Mouse (Mus musculus) megakaryocyte, adult 5-6 weeks (primary cell): Measurements from ENCODE around the gene Grwd1. TPM values are rescaled to one million over a fixed set of nuclear protein-coding genes. Genes with fewer than 3 reads are reported as not detected.

Source experiments
- ATAC-seq: 2 replicates; pipeline ENCODE4 v1.8.0; 2016; ENCODE audit warnings: mild to moderate bottlenecking, inconsistent platforms; ENCODE audit not compliant: poor library complexity, severe bottlenecking
- total RNA-seq, 2 experiments: library from RNA; stranded (forward) in 1 of 2; stranded (reverse) in 1 of 2; fragments of 153-499, 151-499 nt in 1 of 2; fragments of 221-1000, 200-1000 nt in 1 of 2; gene quantifications; 2 replicates each; pipeline versions ENCODE4 v1.2.3 to v1.2.4; 2015 to 2017

The Grwd1 gene
- total RNA-seq, 2 experiments from 2014 or later, result 3.5 to 3.9 TPM

DNA sequence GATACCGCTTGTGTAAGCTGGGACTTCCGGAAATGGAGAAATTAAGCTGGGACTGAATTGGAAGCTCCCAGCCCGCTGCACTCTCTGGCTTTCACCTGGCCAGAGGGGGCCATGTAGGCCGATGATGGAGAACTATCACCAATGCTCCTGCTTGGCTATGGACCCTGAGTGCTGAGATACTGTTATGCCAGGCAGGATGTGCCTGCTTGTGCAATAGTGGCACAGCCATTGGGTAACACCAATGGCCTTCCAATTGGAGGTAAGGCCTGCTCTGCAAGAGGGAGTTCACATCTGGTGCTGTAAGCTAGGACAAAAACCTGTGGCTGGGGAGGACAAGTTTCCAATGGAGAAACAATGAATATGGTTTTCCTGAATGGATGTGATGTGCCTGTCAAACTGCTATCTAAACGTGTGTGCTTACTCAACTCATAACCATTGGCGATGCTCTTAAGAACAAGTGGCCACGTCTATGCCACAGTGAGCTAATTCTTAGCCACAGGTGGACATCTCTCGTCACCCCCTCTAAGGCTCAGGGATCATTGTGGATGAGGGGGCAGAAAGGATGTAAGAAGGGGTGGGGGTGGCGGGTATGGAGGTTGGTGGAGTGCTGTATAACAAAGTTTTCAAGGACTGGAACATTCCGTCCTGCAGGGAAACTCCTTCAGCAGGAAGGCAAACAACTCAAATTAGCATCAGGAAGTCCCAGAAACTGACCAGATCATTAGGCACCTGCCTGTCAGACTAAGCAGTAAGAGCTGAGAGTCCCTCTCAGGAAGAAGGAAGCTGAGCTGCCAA, 12.4 kb upstream of the Grwd1 start:
- ATAC-seq, result no peak

DNA sequence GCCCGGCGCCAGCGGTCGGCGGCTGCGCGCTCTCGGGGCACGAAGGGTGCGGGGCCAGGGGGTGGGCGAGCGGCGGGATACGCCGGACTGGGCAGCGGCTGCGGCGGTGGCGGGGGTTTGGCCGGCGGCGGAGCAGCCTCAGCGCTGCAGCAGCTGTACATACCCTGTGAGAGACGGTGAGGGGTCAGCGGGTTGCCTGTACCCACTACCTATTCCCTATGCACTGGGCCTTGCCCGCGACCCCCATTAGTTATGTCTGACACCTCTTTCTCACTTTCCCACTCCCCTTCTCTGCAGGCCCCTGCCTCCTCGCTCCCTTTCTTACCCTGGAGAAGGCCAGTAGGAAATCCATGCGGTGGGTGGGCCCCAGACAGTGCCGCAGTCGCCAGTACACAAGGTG, 3.2 kb upstream of the Grwd1 start:
- ATAC-seq, result no peak

DNA sequence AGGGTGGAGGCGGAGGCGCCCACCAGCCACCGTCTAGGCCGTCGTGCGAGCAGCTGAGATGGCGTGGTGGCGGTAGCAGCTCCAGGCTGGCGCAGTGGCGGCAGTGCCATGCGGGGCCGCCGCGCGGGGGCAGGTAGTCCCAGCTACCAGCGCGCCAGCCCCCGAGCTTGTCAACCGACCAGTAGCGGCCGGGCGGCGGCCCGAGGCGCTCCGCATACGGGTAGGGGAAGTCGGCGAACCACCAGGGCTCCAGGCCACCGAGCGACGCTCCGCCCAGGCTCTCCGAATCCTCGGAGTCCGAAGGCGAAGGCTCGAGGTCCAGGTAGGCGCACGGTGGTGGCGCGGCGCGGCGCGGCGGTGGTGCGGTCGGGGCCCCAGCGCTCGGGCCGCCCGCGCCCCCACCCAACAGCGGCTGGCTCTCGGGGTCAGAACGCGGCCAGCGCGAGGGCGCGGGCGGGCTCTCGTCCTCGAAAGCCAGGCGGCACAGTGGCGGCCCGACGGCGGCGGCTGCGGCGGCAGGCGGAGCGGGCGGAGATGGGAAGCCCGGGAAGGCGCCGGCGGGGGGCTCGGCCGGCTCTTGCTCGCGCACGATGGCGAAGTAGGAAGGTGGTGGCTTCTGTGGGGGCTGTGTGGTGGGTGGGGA, 2.5 kb upstream of the Grwd1 start:
- no peak for ATAC-seq

DNA sequence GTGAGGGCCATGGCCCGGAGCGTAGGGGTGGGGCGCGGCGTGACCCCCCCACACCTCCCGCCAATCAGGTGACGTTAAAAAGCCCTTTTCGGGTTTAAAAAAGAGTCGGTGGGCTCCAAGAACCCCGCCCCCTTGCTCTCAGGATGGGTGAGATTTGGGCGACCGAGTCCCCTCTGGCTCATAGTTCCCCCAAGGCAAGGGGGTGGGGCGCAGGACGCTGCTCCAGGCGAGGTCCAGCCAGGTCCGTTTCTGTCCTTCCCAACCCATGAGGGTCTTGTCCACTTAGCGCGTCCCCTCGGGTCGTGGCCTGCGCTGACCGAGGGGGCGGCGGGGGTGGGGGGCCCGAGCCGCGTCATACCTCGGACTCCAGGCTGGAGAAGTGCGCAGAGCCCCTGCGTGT, 1.7 kb upstream of the Grwd1 start:
- ATAC-seq, result no peak

DNA sequence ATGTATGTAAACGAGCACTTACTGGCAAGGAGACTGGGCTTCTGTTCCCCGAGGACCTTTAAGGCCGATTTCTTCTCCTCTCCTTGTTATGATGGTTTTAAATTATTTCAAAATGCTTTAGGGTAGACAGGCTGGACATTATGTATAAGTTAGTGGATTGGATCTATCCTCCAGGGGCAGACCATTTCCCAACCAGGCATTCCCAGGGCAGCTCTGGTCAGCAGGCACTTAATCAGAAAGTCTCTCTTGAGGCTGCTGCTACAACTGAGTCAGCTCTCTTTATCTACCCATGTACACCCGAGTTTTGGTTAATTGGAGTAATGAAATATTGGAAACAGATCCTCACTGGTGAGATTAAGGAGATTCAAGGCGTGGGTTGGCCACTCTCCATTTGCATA, 383 bp upstream of the Grwd1 start:
- ATAC-seq, result no peak

DNA sequence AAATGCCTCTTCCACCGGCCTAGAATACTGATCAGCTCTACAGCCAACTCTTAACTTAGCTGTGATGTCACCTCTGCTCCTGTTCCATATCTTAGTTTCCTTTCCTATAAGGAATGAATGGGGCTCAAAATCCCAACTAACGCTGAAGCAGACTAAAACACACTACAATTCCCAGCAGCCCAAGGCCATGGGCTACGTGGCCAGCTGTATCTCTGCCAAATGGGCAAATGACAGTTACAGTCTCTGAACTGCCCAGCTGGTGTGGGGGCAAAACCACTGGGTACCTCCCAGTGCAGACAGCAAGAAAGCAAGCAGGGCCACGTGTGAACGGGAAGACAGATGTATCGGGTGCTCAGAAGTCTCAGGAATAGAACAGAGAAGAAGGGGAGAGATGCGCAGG, 4.1 kb downstream of the Grwd1 start:
- ATAC-seq, result no peak

DNA sequence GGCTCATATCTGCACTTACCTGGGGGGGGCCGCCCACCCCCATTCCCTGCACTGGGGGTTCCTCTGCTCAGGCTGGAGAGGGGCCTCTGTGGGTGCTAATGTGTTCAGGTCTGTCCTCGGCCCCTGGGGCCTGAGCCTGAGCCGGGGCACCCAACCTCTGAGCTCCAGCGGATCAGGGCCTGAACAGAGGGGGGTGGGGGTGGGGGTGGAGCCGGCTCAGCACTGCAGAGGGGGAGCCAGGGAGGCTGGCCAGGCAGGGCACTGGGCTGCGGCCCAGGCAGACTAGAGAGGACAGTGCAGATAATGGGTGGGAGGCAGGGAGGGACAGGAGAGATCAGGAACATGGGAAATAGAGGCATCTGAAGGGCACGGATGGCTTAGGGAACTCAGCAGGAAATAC, 6.1 kb downstream of the Grwd1 start, which contains the start of gene Kcnj14:
TSS of gene Kcnj14 (minus strand) at position 185 of the 400 bp plus-strand sequence.
- no peak for ATAC-seq

DNA sequence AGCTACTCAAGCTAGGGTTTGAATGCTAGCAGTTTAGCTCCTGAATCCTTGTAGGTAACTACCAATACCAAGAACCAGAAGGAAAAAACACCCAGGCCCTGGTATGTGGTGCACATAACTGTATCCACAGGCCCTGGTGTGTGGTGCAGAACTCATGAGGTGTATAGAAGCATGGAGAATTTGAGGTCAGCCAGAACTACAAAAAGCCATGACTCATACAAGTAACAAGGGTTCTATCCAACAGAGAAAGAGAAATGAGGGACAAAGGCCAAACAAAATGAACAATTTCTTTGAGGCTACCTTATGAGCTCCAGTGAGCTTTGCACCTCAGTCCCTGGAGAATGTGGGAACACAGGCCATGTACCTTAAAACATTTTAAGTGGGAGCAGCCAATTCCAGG, 9.8 kb downstream of the Grwd1 start:
- no peak for ATAC-seq

DNA sequence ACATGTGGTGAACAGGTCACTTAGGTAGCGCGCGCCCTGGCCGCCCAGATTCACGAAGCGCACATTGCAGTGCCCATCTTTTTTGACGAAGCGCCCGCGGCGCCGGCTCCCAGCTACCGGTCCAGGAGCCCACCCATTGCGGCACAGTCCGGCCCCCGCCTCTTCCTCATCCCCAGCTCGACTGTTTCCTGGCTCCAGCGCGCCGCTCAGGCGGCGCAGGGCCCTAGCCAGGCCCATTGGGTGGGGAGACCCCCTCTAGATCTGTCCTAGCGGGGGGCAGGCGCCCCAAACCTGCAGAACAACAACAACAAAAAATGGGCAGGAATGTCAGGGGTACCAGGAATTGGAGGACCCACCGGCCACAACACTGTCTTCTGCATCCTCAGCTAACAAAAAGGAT, 10.9 kb downstream of the Grwd1 start:
- ATAC-seq, result no peak

DNA sequence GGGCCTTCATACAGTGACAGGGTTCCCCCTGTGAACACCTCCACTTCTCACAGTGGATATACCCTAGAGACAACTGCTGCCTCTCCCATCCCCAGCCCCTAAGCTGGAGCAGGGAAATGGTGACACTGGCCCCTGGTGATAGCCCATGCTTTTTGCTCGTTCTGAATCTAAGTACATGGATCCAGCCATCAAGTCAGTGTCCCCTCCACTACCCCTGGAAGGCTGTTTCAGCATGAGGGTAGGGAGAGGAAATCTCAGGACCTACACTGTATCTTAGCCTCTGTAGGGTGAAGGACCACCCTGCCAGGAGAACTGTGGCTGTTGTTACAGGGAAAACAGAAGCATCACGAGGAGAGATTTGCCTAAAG, 14.8 kb downstream of the Grwd1 start:
- ATAC-seq, result no peak

DNA sequence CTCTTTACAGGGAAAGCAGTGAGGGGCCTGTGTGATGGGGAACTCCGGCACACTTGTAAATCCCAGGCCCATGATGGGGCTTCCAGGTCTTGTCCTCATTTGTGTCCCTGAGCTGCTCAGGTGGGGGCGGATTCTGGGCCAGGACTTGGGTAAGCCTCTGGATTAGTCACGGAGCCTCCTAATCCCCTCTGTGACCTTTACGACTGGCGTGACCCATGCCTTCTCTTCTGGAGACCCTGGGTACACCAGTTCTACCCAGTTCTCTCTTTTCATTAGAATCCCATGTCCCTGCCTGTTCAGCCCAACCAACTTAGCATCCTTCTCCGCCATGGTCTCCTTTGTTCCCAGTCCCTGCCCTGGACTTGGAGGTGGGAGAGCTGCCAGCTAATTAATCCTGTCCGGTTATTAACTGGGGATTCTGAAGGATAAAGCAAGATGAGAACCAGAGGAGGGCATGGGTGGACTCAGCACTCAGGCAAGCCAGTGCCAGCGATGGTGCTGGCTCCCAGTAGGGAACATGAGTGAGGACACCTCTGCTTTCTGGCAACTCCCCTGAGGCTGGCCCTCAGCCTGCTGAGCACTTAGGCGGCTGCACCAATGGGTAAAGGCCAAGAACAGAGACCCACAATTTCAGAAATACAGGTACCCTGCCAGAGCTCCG, 15.3 kb downstream of the Grwd1 start:
- ATAC-seq, result no peak

DNA sequence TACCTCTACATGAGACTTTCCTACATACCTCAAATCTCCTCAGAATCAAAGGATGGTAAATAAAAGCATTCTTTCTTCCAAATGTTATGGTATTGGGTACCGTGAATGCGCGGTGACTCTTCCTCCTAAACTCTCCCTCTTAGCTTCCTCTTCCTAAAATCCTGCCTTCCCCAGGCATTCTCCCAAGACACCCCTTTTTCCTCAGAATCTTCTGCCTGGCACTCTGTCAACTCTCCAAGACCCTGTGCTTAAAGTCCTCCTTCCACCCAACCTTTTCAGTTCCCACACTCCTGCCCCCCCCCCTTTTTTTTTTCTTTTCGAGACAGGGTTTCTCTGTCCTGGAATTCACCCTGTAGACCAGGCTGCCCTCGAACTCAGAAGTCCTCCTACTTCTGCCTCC, 15.9 kb downstream of the Grwd1 start:
- no peak for ATAC-seq

DNA sequence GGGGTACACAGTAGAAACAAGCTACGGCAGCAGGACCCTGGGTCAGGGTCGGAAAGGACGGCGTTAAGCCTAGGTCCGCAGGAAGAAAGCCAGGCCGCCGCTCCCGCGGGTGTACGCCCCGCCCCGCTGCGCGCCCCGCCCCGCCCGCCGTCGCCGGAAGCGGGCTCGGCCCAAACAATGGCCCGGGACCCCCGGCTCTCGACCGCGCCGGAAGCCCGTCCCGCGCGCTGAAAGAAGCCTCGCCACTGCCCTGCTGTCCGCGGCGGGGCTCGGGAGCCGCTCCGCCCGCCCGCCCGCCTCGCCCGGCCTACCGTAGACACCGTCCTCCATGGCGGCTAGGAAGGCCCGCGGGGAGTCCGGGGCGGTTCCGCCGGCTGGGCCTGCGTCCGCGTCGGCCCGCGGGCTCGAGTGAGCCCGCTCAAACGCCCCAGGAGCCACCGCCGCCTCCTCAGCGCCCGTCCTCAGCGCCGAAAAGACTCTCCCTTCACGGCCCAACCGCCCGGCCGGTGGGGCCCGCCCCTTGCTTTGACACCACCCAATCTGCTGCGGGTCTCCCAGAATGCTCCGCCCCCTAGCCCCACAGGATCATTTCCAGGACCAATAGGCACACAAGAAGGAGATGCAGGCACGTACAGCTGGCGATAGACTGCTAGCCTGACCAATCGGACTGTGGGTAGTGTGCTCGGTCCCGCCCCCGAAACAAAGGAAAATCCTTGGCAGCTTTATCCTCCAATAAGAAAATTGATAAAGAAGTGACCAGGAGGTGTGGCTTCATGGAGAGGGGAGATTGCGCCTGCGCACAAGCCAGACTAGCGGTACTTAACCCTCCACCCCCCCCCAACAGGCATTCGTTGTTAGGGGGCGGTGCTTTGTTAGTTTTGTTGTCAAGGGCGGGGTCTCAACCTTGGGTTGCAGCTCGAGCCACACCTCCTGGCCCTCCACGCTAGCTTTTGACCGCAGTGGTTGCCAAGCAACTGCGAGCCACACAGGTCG, 16.7 kb downstream of the Grwd1 start, which contains the start of gene Cyth2:
TSS of gene Cyth2 (minus strand) at position 795 of the 993 bp plus-strand sequence.
- ATAC-seq, result peak; percentile 95

DNA sequence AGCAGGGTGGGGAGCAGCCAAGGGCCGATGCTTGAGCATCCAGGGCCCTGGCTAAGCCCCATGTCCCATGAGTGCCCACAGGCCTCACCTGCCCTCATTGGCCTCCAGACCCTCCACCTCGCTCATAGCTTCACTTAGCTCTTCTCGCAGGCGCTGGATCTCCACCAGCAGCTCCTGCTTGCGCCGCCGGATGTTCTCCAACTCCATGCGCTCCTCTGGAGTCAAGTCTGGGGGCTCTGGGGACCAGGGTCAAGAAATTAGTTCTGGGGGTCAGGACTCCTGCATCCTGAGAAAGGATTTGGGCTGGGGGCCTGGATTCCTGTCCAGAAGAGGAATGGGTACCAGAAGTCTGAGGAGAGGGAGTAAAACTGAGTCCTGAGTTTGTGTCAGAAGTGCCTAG, 17.8 kb downstream of the Grwd1 start:
- no peak for ATAC-seq

DNA sequence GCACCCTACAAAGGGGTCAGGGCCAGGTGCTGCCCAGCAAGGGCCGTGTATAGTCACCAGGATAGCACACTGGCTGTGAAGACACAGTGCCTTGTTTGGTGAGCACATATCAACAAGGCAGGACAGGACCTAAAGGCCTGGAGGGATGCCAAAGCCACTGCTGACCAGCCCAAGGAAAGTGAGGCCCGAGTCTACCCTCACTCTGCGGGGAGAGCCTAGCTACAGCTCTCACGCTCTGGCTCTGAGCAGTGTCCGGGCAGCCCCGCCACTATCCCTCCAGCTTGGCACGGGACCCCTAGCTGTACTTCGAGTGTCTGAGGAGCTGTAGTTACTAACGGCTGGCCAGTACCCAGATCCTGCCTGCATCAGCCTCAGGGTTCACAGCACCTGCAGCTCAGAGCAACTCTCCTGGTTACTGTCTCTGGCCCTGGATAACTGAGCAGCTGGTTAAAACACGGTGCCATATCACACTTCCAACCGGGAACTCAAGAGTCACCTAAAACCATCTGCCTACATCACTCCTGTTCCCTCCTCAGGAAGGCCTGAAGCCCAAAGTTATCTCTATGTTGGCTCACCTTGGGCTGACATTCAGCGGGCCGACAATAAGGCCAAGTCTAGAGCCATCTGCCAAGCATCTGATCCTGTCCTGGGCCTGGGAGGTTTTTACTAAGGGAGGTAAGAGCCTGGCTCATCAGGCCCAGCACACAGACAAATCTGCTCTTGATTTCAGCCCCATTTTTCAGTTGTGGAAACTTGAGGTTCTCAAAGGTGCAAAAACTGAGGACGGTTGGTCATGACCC, 21.3 kb downstream of the Grwd1 start:
- no peak for ATAC-seq

DNA sequence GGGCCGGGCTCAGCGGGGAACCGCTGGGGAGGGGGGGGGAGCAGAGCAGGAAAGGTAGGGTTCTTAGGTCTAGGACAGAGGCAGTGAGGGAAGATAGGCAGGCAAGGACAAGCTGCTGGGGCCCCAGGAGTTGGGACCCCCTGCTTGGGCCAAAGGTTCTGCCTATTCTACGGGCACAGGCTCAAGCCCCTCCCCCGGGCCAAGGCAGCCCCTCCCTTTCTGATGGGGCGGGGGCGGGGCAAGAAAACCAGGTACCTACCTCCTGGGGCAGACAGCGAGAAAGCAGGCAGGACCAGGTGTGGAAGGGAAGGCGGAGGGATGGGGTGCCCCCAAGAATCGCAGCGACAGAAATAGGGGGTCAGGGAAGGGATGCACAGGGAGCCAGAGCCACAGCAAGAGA, 22.3 kb downstream of the Grwd1 start:
- no peak for ATAC-seq

DNA sequence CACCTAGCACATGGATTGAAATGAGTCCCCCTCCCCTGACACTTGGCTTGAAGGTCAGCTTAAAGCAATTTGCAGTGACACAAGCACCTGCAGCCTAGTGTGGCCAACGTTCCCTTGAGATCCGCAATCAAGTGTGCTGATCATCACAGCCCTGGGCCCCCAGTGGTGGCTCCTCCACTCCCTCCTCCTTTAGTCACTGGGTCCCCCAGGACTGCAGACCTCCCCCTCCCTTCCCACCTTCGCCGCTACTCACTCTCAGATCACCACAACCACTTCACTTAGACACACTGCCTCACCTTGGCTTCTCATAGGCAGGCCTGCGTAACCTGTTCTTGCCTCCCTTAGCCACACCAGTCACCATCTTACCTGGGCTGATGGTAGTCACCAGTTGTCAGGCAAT, 24.8 kb downstream of the Grwd1 start:
- no peak for ATAC-seq

DNA sequence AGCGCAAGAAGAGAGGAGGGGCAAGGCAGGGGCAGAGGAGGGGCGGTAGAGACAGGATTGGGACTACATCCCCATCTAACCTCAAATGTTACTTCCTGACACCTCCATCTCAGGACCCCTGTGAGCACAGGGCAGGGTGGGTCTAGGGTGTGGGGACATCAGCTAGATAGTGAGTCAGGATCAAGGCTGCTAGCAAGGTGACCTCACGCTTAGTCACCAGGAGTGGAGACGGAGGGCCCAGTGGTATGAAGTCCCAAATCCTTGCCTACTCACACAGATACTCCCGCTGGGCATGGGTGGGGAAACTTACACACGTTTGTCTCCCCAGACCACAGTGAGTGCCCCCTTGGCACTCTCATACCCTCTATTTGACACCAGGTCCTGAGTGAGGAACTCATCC, 28.2 kb downstream of the Grwd1 start:
- no peak for ATAC-seq

DNA sequence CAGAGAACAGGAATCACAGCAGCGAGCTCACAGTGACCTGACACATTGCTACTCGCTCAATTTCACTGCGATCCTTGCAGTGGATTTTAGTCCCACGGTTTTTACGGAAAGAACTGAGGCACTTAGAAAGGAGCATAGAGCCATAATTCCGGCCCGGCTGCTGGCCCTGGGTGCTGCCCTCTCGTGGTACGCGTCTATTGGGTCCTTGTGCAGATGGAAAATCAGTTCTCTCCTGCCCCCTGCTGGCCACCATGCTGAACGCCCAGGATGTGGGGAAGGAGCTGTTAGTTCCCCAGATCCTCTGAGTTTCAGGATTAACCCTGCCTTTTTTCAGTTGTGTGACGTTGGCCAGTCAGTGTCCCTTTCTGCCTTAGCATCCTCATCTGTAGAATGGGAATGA, 29.4 kb downstream of the Grwd1 start:
- peak; percentile 94 for ATAC-seq
